Mouse (Mus musculus) frontal cortex, adult 2 months (tissue): Measurements from ENCODE around the gene Eipr1. TPM values are rescaled to one million over a fixed set of nuclear protein-coding genes. Genes with fewer than 3 reads are reported as not detected.
A peak's percentile ranks its signal among the peaks of the same experiment; 100 is the strongest.
"Not testable (repeated sequence)": the region's sequence is repeated elsewhere in the genome, so short reads cannot be mapped to it uniquely, and the experiment has no call there.

ENCODE experiments used
- DNase-seq, 2 experiments: peaks; one replicate each; pipeline ENCODE4 v3.0.0; 2022; ENCODE audit warnings: low spot score in 1 of 2; ENCODE audit errors: extremely low spot score in 1 of 2
- polyA plus RNA-seq: library from polyadenylated mRNA; depleted of rRNA; stranded (reverse); fragments of >200 nt; gene quantifications from 2 replicates; pipeline ENCODE4 v1.2.3, GENCODE M21; 2012; rRNA removed

The Eipr1 gene
- 54.6 and 57.8 TPM in 2 replicates for polyA plus RNA-seq

DNA sequence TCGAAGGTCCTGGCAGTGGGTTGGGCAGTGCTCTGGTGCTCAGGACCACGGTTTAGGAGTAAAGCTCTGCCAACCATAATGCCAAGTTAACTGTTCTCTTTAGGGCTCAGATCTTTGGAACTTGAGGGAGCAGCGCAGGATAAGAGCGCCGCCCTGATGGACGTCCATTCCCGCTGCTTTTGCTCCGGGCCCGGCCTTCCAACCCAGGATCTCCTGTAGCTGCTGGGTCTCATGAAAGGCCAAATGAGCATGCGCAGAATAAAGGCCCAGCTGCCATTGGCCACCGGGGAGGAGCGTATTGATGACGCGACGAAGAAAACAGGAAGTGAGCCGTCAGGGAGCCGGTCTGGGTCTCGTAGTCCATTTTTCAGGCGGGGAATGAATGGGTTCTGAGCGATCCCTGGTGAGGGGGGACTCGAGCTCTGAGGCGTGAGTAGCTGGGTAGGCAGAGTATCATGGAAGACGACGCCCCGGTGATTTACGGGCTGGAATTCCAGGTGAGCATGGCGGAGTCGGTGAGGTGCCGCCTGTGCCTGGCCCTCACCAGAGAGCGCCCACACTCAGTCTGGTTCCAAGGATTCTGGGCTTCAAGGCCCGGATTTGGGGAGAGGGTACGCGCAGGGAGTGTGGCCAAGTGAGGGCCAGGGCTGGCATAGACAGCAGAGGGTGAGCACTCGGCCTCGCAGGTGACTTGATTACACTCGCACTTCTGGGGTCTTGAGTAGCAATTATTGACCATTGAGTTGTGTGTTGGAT is at the start of gene Eipr1:
TSS of gene Eipr1 (plus strand) at position 296 of the 756 bp plus-strand sequence.
- peak; percentile 88 to 95 for DNase-seq

DNA sequence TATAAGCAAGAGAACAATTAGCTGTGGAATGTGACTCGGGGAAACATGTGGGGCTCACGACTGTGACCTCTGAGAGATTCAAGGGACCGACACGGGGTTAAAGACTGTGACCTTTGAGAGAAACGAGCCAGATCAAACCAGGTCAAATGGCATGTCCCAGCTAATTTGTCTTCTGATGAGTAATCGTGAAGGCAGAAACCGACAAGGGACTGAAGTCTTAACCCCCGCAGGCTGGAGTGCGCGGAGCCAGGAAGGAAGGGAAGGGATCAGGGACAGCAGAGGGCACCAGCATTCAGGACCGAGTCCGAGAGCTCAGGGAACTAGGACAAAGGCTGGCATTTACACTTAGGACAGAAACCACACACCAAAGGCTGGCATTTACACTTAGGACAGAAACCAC is 47.2 kb upstream of the Eipr1 start:
- no peak for DNase-seq

DNA sequence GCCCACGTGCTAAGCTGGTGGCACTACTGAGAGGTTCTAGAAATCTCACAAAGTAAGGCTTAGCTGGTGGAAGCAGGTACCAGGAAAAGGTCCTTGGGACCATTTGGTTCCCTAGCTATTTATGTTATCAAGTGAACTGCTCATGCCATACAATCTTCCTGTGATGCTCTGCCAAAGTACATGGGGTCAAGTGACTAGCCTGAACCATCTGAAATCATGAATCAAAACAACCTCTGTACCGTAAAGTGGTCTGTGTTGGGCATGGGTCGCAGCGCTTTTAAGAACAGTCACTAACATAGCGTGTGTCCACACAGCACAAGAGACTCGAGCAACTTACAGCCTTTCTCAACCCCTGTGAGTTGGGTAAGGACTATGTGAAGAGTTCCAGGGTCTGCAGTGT is 46.4 kb upstream of the Eipr1 start:
- no peak for DNase-seq

- no peak for DNase-seq
These were observed 43.4 kb upstream of the Eipr1 start for GRCm38 (mm10) chr12:28708154-28708553.

DNA sequence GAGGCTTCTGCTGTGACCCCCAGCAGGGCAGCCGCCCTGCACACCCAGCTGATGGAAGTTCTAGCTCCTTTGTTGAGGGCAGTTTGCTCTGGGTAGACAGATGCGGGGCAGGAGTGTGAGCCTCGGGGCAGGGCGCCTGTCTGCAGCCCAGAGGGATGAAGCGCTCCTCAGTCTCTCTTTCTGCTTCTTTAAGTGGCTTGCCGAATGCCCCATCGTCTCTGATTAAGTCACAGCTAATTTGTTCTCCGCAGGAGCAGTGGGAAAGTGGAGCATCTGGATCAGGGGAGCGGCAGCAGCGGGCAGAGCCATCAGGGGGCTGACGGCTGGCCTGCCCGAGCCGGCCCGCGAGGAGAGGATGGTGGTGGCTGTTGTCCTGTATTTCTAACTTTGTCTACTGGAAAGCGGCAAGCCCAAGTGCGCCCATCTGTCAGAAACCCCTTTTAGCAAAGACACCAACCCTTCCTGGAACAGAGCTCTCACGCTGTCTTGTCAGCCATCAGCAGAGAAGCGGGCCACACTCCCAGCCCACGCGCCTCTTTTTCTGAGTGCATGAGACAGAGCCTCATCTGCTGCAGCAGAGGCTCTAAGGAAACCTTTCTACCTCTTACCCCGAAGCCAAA is 40.9 kb upstream of the Eipr1 start:
- DNase-seq = peak; percentile 90 to 93

DNA sequence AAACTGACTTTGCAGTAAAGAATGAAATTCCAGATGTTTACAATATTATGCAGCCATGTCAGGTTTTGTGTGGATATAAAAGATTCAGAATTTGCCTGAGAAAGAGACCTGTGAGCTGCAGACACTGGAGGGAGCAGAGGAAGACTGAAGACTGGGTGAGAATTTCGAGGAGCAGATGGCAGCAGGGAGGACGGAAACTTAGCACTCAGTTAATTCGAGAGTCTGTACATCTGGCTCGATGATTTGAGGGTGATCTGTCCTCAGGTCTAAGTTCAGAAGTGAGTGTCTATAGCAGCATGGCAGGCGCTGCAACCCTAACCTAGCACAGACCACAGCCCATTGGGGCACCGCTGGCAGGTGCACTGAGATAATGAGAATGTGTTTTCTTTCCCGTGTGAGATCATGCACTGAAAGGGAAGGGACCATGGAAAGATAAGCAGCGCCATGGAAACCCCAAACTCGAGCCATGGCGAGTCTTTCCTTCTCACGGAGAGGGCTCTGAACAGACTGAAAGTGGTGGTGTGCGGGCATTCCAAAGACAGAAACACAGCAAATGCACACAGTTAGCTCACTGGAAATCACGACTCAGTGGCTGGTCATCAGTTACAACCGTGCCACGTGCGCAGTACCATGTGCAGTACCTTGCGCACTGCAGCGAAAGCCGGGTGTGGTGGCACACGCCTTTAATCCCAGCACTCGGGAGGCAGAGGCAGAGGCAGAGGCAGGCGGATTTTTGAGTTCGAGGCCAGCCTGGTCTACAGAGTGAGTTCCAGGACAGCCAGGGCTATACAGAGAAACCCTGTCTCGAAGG is 36.6 kb upstream of the Eipr1 start:
- peak in 1 of 2 experiments; percentile 62 for DNase-seq

GRCm38 (mm10) chr12:28717066-28717465 is 34.5 kb upstream of the Eipr1 start:
- DNase-seq = no peak

GRCm38 (mm10) chr12:28718106-28718505 is 33.5 kb upstream of the Eipr1 start:
- DNase-seq = no peak

DNA sequence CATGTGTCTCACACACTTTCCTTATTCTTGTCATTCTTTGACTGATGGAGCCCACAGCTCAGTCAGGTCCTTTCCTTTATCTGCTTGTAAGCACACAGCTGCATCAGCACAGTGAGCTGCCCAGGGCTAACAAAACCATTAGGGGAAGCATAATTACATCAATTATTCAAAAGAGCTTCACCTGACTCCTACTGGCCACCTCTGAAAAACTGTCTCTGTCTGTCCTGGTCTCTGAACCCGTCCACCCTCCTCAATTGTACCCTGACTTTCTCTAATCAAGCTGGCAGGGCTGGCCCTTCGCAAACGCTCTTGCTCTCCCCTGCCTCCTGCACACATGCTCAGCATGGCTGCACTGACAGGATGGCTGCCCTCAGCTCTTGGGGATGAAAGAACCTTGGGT is 27.2 kb upstream of the Eipr1 start:
- no peak for DNase-seq

GRCm38 (mm10) chr12:28726204-28726603 is 25.4 kb upstream of the Eipr1 start:
- no peak for DNase-seq

GRCm38 (mm10) chr12:28727061-28727460 is 24.5 kb upstream of the Eipr1 start:
- DNase-seq = no peak

DNA sequence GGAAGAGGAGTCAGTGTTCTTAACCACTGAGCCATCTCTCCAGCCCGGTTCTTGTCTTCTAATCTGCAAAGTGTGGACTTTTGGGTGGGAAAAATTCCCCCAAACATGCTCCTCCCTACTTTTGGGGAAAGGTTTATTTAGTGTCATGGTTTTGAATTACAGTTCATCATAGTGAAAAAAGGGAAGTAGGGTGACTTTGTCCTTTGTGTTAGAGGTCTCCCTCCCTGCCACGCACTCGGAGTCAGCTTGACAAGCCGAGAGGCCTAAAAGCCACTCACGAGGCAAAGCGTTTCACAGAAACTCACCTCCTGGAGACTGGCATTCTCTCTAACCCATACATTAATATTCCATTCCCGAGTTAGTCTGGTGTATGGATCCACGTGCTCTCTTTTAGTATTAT is 19.0 kb upstream of the Eipr1 start:
- DNase-seq = no peak

DNA sequence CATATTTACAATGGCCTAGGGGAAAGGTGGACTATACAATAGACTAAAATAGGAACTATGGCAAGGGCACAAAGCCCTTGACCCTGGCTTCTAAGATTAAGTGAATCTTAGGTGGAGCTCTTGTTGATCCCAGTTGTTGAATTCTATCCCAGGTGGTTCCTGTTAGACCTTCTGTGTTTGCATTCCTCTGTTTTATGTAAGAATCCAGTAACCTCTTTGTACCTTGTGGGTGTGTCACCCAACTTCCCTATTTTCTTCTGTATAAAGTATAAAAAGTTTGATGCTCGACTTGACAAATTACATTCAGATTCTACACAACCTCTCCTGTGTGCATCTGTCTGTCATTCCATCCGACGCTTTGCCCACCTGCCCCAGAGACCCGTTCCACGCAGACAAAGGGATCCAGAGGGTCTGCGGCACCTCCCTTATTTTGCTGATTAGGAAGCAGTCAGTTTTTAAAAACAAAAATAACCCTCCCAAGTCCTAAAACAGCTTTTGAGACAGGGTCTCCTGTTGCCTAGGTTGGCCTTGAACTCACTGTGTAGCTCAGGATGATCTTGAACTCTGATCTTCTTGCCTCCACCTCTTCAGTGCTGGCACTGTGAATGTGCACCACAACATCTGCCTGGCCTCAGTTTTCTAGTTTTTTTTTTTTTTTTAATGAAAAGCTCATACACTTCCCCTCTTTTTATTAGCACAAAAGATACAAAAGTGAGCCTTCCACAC is 17.9 kb upstream of the Eipr1 start:
- DNase-seq = not testable (repeated sequence)

DNA sequence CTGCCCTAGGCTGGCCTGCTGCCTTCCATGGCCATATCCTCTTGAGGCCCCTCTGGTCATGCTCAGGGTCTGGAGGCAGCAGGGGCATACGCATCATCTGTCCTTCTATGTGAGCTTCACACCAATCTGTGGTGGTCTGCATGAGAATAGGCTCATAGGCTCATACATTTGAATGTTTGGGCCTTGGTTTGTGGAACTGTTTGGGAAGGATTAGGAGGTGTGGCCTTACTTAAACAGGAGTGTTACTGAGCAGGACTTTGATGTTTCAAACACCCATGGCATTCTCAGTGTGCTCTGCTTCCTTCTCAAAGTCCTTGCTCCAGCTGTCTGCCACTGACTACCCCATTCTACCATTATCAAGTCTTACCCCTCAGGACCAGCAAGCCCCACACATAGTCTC is 17.3 kb upstream of the Eipr1 start:
- no peak for DNase-seq

DNA sequence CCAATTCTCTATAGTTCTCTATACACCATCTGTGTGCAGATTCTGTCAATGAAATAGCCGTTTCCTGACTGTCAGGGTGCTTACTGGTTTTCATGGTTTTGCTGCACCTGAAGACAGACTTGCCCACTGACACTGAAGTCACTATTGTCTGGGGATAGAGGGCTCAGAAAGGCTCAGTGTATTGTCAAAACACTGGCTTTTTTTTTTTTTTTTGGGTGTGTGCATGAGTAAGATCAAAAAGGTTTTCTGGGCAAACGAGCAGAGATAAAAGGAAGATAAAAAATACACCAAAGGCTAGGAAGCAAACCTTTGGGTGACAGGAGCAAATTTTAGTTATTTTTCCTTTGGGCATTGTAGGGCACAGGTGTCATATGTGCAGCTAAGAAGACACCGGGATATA is 16.3 kb upstream of the Eipr1 start:
- DNase-seq = no peak

DNA sequence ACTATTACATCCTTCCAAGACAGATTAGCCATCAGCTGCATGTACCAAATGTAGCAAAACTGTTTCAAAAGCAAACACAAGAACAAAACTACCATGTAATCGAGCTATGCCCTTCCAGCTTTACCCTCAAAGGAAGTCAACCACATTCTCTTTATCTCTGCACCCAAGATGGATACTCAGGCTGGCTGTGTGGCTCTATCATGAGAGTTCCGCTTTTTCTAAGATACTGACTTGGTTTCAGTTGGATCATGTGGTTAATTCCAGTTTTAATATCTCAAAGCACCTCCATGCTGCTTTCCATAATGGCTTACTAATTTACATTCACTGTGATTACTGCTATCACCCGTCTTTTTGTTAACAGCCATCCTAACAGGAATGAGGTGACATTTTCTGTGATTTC is 8.3 kb upstream of the Eipr1 start:
- DNase-seq = no peak

DNA sequence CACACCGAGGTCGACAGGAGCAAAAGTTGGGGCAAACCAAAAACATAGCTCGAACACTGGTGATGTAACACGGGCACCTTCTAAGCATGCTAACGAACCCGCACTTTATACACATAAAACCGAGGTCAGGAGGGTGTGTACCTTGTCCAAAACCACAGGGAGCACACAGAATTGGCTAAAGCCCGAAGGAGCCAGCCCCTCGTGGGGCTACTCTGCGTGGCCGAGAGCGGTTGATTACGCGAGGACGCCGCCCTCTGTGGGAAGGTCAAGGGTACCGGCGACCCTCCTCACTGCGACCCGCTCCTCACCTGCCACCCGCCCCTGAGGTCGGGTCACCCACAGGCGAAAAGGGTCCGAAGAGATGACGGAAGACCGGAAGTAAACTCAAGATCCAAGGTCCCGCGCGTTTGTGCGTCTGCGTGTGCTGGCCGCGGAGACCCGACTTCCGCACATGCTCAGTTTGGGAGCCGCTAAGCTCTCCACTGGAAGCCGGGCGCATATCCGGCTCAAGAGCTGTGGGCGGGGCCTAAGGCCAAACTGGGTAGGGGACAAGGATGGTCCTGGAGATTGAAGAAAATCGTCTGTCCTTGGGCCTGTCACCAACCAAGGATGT is 1.5 kb upstream of the Eipr1 start, which contains the start of gene Trappc12:
TSS of gene Trappc12 (minus strand) at position 452 of the 613 bp plus-strand sequence.
- peak; percentile 75 to 87 for DNase-seq

DNA sequence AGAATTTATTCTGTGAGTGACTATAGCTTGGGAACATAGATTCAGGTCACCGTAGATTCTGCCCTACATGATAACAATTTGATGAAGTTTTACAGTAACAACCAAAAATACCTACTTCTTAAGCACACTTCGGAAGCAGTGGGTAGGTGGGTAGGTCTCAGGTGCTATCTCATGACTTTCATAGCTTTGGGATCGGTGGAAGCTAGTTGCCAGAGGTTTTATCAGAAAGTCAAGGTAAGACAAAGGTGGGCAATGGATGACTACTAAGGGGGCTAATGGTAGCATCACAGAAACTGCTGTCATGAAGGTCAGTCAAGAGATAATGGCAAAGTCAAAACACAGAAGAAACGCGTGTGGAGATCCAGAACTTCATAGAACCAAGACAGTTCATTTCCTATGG is 727 bp upstream of the Eipr1 start:
- no peak for DNase-seq

- no peak for DNase-seq
These were observed 4.4 kb downstream of the Eipr1 start for GRCm38 (mm10) chr12:28756019-28756418.

DNA sequence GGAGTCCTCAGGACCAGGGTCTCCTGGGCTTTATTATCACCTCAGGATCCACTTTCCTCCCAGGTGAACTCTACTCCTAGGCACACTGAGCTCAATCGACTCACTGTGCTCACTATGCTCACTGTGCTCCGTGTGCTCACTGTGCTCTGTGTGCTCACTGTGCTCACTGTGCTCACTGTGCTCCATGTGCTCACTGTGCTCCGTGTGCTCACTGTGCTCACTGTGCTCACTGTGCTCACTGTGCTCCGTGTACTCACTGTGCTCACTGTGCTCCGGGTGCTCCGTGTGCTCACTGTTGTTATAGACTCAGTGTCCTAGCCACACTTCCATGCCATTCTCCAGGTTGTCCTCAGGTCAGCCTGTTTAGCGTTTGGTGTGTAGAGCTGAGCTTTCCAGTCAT is 18.4 kb downstream of the Eipr1 start:
- DNase-seq = no peak
